Mouse (Mus musculus) 3T3-L1 (cell line): Measurements from ENCODE around the gene Olfr316.
A peak's percentile ranks its signal among the peaks of the same experiment; 100 is the strongest.
"Not testable (repeated sequence)": the region's sequence is repeated elsewhere in the genome, so short reads cannot be mapped to it uniquely, and the experiment has no call there.

Experiments used
- DNase-seq: peaks from one replicate; pipeline ENCODE4 v3.0.0-alpha.2; 2015; ENCODE audit warnings: low read depth, low spot score

Gene Olfr316

DNA sequence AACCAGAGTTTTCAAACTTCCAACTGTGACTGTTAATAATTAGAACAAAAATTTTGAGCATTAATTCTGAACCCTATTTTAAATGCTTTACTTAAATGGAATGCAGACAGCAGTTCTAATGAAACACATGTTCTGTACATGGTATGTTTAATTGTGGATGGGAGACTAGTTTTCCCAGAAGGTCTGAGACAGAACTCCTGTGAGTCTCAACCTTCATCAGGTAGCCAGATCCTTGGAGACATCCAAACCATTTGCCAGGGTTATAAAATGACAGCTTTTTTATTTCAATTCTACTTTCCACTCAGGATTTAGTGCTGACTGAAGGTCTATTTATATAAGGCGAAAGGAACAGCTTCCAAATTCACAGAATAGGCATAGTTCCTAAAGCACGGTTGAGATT, at the start of gene Olfr316:
TSS of gene Olfr316 (plus strand) at position 301 of the 400 bp plus-strand sequence.
- DNase-seq = no peak

DNA sequence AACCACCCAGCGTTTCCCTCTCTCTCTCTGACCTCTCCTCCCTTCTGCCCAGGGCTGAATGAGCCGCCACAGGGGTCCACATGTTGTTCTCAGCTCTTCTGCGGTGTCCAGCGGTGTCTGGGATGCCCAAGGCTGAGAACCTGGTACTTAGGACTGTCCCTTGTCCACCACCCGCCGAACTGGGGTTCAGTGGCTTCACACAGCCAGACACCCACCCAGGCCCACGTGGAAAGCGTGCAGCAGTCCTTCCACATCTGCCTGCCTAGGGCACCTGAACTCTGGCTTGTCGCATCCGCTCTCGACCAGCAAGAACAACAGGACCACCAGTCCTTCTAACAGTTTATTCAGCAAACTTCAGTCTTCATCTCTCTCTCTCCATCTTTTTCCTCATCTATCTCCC, 43.4 kb upstream of the Olfr316 start:
- DNase-seq = no peak

DNA sequence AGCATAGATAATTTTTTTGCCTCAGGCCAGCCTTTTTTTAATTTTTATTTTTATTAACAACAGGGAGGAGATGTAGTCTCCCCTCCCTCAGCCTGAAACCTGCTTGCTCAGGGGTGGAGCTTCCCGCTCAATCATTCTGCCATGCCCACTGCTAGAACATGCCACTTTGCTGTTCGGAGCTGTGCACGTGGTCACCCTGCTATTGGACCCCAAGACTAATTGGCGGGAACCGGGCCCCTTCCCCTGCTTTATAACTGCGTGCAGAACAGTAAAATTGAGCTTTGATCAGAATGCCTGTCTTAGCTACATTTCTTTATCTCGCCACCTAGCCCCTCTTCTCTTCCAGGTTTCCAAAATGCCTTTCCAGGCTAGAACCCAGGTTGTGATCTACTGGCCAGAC, 34.8 kb upstream of the Olfr316 start:
- not testable (repeated sequence) for DNase-seq

DNA sequence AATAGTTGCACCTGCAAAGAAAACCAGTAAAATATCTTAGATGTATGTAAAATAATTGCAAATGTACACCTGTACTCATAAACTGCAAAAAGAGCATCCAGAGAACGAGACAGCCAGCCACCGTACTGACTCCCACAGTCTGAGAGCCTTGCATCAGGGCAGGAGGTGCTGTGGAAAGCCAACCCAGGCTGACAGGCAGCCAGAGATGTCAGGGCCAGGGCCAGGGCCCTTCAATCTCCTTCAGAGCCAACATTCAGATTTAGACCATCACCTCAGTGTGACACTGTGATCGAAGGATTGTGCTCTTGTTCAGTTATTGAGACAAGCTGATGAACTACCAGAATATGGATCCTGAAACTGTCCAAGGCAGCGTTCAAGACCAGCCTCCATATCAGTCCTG, 32.8 kb upstream of the Olfr316 start:
- DNase-seq = no peak

DNA sequence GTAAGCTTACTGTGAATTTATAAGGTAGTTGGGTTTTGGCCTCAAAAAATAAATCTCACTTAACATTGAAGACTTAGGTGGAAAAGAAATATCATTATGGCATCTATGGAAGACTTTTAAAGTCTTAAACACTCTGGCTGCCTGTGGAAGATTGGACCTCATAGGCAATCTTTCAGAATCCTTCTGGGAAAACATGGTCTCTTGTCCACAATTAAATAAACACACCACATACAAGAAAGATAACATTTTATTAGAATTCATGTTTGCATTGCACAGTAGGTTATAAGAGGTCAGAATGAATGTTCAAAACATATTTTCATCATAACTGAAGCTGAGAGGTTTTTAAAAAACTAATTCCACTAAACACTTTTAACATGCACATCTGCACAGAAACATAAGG, 28.6 kb upstream of the Olfr316 start, which contains the start of gene Olfr318:
TSS of gene Olfr318 (minus strand) at position 101 of the 400 bp plus-strand sequence.
- no peak for DNase-seq

DNA sequence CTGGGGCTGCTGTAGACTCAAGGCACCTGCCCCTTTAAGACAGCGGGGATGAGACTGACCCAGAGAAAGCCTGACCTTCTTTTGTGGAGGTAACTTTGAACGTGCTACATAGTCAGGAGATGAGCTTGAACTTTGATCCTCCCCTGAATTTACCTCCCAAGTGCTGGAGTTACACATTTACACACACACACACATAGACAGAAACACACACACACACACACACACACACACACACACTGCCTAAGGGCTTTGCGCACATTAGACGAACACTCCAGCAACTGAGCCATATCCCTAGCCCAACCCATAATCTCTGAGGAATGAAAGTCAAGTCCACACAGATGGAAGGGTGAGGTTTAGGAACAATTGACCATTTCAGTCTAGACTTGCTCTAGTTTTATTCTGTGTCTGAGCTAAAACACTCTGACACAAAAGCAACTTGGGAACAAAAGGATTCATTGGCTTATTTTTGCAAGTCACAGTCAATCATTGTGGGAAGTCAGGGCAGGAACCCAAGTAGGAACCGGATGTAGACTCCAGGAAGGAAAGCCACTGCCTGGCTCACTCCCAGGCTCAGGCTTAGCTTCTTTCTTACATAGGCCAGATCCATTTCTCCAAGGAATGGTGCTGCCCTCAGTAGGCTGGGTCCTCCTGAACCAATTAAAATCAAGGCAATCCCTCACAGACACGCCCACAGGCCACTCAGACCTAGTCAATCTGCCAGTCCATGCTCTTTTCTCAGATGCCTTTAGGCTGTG, 24.5 kb upstream of the Olfr316 start:
- not testable (repeated sequence) for DNase-seq

DNA sequence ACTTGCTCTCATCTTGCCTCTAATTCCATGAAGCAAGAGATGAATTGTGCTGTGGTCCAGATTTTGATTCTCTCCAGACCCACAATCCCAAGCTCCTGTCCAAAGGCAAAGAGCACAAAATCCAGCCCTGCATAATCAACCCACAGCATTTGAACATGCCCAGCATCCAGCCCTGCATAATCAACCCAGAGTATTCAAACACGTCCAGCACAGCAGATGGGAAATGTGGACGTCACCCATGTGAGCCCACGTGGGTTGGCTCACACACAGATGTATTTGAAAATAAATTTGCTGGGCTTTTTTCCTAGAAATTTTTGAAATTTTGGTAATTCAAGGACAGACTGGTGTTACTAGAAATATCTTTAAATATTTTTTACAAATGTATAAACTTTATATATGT, 19.2 kb upstream of the Olfr316 start:
- no peak for DNase-seq

DNA sequence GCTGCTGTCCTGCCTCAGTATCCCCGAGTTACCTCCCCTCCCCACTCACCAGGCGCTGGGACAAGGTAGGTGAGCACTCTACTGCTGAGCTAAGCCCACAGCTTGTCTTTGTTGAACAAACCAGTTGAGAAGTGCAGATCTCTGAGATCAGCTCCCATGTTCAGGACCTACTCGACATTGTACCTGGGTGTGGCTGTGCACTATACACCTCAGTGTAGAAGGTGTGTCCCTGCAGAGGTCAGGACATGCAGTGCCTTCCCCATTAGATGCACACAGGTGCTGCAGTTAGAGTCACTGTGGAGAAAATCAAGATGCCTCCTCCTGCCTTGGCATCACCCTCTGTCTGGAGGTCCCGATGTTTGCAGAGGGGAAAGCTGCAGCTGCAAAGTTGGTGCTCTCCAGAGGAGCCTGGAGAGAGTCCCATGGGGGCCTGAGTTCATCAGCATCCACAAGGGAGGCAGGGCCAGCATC, 13.7 kb upstream of the Olfr316 start, which contains the start of gene Olfr317:
TSS of gene Olfr317 (minus strand) at position 421 of the 471 bp plus-strand sequence.
- DNase-seq = no peak

DNA sequence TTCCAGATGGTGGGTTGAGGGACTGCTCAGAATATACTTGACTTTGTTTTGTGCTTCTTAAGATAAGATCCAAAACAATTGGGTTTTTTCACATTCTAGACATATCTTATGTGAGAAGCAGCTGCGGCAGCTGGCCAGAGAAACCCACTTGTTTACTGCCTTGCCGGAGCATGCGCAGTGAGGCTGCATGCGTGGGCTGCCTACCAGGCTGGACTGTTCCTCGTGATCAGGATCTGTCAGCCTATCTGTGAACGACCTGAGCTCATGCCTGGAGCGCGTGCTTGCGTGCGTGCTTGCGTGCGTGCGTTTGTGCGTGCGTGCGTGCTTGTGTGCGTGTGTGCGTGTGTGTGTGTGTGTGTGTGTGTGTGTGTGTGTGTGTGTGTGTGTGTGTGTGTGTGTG, 1.4 kb upstream of the Olfr316 start:
- not testable (repeated sequence) for DNase-seq

DNA sequence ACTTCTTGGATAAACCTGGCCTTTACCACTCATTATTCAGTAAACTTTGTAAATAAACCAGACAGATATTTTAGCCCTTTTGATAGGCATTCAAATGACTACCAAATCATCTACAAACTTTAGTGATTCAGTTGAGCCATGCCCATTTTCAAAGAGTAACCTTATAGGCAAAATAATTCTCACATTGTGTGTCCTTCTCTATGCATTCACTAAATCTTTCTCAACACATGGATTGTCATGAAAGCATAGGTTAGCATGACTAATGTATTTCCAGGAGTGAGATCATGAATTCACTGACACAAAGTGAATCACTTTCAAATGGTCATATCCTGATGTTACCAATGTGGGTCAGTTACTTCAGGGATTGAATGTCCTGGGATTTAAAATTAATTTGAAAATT, 20.4 kb downstream of the Olfr316 start, which contains the start of gene Olfr315:
TSS of gene Olfr315 (plus strand) at position 301 of the 400 bp plus-strand sequence.
- DNase-seq = no peak

DNA sequence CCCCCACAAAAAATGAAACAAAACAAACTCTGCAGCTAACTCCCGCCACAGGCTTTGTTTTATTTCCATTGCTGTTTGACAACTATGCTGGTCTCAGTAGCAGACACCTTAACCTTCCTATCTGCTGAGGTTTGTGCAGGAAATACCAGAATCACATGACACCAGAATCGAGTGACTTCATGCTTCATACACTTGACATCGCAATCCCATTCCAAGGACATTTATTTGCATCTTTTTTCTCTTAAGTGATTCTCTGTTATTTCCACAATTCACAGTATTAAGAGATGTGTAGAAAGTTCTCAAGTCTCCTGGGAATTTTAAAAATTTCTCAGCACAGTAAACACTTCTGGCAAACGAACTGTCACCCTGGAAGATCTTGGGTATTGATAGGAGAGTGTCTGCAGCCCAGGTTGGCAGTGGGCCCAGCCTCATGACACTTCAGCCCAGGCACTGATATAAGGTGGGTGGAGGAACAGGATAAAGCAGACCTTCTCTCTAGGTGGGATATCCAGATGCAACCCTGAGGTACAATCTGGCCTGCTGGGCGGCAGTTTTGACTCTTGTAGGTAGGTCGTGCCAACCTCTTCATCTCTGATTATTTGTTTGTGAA, 30.1 kb downstream of the Olfr316 start, which contains the start of gene Olfr314:
TSS of gene Olfr314 (plus strand) at position 473 of the 610 bp plus-strand sequence.
- DNase-seq = no peak

DNA sequence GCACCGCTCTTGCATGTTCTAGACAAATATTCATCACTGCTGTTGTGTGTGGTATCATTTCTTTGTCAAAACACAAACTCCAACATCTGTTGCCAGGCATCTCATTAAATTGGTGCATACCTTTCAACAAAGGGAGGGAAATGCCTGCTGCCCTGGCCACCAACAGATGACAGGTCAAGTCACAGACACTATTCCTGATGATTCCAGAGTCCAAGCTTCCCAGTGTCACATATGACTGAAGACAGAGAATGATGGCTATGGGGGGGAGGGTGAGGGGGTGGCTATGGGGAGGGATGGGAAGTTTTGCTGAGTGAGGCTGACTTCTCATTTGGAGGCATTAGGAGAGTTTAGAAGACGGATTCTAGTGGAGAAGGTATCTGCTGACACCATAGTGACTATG, 31.6 kb downstream of the Olfr316 start:
- DNase-seq = no peak

DNA sequence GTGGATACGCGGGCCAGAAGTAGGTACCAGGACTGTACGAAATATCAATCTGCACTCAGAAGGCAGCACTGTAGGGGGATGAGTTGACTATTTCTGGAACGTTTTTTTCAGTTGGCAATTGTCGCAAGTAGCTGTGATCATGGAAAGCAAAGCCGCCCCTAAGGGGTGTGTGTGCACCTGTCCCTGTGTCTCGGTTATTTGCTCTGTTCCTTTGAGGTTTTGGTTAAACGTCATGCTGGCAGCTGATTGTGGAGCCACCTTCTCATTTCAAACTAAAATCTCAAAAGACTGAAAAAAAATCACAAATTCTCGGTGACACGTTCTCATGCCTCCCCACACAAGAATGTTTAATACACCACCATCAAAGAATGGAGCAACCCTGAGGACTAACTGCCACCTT, 35.1 kb downstream of the Olfr316 start:
- DNase-seq = no peak

DNA sequence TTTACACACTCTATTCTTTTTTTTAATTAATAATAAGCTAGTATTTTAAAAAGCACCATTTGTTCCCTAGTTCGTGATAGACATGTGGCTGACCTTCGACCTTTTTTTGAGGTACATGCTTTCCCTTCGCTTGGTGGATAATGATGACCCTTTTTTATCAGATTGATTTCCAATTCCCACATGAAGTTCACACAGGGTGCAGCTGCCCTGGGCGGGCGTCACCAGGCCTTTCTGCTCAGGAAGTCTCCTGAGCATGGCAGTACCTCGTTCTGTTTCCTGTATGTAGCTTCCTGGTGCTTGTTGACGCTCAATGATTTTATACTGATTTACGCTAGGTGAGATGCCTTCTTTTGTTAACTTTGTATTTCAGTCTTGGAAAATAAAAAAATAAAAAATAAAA, 35.8 kb downstream of the Olfr316 start:
- DNase-seq = no peak

DNA sequence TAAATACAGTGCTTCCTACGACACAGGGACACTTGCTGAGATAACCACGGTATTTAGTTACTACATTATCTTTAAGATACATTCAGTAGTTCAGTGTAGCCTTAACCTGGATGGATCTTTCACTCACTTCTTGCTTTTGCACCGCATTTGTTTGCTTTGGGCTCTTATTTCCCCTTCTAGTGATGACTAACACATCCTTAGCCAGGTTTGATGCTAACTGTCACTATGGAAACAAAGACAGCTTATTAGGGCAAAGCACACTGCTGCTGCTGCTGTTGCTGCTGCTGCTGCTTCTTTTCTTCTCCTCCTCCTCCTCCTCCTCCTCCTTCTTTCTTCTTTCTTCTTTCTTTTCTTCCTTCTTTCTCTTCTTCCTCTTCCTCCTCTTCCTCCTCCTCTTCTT, 37.0 kb downstream of the Olfr316 start:
- peak; percentile 35 for DNase-seq

DNA sequence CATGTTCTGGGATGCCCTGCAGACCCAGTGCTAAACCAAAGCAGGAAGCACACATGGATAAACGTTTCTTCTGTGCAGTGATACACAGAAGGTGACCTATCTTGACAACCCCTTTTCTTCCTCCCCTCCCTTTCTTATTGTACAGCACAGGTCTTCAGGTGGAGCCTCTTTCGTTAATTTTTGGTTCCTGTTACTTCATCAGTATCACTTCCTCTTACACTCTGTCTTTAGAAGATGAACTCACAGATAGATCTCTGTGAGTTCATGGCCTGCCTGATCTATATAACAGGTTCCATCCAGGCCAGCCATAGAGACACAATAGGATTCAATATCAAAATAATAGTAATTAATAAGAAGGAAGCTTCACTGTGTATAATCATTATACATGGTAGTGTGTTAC, 37.5 kb downstream of the Olfr316 start:
- no peak for DNase-seq

DNA sequence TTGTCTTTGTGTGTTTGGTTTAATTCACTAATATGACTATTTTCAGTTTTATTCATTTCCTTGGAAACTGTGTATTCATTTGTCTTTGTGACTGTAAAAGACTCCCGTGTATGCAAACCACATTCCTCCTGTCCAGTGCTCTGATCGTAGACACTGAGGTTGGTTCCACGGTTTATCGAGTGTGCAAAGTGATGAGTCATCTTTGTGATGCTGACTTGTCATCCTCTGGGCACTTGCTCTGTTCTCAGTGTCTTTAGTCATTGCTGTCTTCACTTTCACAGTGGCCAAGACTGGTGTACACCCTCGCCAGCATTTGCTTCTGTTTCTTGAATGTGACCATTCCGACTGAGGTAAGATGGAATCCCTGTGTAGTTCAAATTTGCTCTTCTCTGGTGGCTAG, 38.1 kb downstream of the Olfr316 start:
- peak; percentile 47 for DNase-seq

DNA sequence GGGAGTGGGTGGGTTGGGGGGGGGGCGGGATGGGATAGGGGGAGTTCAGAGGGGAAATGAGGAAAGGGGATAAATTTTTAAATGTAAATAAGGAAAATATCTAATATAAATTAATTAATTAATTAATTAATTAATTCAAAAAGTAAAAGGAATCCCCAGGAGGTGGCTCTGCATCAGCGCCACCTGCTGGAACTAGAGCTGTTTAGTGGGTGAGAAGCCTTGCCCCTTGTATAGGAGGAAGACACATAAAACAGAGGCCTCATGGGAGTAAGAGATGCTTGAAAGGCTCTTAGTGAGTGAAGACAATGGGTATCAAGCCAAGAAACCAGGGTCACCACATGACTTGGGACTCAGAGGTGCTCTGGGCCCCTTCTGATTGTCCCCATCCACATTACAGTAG, 43.3 kb downstream of the Olfr316 start:
- no peak for DNase-seq

DNA sequence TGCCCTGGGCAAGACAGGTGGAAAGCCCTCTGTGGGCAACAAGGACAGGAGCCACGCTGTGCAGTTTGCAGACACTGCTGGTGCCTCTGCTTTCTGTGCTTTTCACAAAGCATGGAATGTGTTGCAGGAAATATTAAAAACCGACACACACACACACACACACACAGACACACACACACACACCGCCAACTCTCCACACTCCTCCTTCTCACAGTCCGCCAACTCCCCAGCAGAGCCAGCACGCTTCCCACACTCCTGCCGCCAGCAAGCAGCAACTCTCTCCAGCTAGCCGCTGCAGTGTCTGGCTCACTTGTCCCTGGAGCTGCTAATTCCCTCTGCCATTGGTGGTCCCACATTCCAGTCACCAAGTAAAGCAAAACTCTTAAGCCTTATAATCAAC, 44.3 kb downstream of the Olfr316 start:
- DNase-seq = no peak

DNA sequence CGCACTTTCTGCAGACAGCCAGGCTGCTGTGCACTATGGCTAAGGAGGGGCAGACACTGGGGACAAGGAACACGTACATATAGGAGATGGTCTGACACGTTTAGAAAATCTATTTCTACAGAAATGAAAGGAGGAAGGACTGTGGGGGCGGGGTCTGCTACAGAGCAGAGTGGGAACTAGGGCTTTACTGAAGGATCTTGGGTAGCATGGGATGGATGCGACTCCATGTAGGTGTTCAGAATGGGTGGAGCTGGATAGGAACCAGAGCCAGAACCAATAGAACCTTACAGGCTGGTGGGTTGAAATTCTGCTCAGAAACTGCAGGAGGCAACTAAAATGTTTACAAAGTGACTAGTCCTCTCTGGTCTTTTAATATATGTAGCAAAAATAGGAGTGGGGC, 47.2 kb downstream of the Olfr316 start:
- DNase-seq = no peak

DNA sequence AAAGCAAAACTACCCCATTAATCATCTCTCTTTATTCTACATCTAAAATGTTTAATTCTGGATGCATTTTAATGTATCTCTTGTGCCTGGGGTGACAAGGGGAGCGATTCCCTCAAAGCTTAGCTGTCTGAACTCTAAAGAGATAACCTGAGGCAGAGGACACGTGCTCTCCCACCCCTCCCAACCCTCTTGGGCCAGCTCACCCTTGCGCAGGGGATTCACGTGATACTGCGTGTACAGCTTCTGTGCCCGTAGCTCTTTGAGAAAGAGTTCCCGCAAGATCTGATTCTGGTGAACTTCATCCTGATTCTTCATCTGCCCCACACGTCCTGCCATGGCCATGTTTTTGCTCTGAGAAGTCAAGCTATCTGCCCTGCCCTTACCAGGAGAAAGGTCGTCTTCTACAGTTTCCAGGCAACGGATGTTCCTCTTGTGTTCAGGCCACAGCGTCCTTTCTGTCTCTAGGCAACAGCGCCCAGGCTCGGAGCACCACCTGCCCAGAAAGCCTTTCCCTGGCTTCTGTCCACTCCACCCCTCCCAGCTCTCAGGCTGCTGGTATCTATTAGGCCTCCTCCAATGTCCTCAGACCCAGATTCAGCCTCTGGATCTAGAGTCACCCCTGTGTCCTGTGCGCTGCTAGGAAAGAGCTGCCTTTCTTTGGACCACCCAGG, 49.2 kb downstream of the Olfr316 start, which contains the start of gene Fam183b:
TSS of gene Fam183b (minus strand) at position 403 of the 671 bp plus-strand sequence.
- no peak for DNase-seq

DNA sequence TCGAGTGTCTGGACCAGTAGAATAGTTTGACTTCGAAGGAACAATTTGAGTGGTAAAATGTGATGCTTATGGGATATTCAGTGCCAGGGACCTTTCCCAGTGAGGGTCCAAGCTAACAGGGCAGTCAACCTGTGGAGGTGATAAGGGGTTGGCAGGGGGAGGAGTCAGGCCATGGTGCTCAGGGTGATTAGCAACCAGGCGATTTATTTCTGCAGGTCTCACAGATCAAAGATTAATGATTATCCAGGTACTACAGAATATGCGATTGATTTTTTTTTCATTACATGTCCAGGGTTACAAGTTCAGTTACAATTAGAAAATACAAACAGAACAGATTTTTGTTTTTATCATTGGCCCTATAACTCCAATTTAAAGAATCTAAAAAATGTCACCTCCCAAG, 51.3 kb downstream of the Olfr316 start:
- DNase-seq = no peak
